Mouse (Mus musculus): ENCODE measurements at regions not wholly inside any gene's neighbourhood (a gene's known extent, or its start where the extent isn't known, plus 50 kb on each side); places are given as distances from the start of the nearest gene placed in this dataset.

DNA sequence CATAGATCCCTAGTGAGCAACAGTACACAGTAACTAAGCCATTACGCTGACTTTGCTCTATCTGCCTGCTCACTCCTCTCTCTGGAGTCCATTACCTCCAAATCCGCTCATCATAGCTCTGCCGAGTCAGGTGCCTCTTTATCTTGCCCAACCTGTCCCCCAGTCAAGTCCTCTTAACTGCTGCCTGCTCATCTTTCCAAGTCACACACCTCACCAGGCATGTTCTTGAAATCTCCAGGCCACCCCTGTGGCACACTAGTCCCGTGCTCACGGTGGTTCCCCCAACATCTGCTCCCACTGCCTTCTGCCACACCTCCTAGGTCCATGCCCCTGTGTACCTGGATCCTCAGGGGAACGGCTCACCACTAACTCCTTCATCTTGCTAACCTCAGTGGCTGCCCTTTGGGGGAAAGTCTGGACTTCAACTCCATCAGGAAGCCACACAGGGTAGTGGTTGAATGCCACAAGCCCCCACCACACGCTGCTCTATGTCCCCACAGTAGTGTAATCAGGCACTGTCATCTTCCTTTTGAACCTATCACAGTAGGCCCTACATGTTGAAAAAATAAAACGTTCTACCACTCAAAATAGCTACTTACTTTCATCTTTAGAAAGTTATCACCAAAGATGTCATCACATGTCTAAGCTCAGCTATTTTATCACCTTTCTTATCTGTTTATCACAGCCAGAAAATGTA is 126.3 kb upstream of the Klf14 start:
- DNase-seq: no peak

DNA sequence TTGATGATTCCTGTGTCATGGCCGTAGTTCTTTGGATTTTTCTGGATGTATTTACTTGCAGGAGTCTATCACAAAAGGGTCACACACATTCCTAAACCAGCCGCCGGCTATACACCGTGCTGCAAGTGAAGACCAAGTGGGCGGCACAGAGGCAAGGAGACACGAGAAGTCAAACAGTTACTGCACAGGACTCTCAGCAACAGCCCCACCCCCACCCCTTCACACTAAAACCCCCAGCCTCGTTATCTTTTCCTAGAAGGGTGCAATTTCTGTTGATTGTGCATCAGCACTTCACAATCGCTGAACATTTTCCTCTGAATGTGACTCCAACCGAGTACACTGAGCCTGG is 126.9 kb upstream of the Klf14 start:
- DNase-seq: no peak

DNA sequence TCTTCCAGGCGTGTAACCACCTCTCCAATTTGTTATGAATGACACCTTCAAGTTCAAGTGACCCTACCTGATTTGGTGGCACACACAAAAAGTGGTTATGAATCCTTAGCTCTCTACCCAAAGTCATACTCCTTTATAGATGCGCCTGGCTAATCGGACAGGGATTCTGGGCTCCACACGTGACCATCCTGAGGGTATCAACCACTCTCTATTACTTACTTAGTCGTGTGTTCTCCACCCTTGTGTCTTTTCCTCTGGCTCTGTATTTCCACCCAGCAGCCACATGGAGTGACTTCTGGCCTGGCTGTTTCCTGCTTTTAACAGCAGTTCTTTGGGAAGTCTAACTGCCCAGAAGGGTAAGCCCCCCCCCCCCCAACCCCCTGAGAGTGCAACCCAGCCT is 127.4 kb upstream of the Klf14 start:
- no peak for DNase-seq

DNA sequence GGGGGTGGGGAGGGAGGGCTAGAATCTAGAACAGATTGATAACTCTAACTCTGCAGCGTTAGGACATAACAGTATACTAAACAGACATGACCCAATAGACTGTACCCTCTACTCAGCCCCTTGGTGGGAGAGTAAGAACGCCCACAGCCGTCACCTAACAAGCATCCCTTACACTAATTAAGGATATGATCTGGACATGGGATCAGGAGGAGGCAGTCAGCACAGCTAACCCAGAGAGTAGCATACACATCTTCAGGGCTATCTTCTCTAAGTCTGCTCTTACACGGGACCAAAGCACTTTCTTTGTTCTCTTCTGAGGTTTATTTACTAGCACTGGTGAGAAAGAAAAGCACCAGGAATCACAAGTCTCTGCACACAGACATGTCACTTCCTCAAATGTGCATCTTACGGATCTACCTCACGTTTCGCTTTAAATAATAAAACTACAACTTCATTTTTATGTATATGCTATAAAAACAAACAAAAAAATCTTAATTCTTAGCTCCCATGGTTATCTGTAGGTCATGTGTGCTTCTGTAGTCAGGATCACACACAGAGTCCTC is 128.0 kb upstream of the Klf14 start:
- DNase-seq: no peak

DNA sequence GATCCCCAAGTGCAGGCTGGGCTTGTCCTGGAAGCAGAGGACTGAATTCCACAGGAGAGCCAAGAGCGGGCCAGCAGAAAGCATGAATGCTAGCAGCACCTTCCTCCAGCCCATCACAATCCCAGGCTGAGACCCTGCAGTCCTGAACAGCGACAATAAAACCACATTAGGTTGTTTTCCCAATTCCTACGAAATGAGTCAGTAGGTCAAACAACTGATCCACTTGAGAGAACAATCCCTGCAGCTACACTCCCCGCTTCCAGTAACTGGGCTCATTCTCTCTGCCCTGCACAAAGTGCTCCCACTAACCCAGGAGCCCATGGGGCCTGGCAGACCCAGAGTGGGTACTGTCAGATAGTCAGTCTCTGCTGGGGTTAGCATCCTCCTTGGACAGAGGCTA is 128.6 kb upstream of the Klf14 start:
- DNase-seq: no peak

DNA sequence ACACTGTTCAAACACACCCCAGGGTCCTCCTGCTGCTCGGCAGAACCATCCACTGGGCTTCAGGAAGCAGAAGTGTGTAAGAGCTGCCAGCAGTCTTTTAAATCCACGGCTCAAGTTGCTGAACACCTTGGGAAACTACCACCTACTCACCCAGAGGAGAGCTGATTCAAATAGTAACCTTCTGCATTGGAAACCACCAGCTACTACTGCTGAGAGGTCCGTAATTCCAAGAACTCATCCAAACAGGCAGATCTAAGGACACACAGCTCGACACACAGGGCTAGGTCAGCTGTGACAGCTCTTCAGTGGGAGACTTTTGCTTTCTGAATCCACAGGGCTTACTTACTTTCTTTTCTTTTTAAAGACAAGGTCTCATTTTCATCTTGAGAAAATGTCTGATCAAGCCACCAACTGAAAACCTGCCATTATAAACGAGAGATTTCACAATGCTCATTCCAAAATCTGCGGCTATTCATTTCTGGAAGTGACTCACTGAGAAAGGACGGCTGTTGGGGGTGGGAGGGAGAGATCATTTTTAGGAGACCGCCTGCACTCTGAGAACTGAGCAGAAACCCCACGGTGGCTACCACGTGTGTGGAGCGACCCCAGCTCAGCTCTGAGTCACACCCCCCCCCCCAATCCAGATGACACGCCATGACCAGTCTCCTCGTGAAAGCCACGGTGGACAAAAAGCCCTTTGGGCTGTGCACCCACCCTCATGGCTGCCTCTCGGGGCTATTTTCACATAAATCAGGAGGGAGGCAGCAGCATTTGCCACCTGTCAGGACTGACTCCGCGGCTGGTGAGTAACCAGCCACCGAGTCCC is 129.5 kb upstream of the Klf14 start:
- no peak for DNase-seq

DNA sequence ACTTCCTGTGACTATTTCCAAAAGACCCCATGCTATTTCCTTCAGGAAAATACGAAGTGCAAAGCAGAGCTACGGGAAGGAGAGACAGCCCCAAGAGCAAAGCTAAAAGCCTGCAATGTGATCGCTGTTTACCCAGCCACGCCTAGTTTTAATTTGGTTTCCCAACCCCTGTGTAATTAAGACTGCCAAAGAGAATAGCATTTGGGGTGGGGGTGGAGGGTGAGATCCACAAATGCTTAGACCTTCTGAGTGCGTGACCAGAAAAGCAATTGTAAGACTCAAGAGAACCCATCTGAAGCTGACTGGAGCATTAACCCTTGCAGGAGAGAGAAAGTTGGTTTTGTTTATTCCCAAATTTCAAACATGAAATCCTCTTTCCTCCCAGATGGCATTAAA is 130.1 kb upstream of the Klf14 start:
- no peak for DNase-seq

DNA sequence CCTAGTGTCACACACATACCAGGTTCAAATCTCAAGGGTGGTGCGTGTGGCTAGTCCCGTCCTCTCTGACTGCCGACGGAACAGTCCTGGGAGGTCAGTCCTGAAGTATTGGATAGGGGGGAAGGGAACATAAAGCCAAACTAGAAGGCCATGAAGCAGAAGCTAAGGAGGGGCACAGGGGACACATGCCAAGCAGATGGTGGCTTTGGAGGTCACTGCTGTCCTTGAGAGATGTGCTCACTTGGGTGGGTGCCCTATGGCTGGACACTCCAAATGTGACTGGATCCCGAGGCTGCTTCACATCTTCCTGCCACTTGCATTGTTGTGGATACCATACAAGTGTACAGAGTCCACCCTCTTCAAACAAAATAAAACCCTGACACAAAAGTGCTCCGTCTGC is 131.4 kb upstream of the Klf14 start:
- no peak for DNase-seq

DNA sequence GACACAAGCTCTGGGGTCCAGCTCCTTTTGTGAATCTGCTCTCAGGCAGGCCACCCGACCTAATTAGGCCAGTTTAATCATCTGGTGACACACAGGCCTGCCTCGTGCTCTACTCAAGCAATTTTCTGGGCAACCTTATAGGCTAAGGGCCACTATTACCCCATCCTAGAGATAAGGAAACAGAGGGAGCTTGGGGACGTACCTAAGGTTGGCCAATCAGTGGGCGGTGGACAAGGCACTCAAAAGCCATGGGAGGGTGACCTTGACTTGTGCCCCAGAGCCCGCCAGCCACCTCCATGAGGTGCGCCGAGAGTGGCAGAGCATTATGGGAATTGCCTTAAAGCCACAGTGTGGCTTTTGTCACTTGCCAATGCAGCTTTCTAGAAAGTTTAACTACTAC is 131.9 kb upstream of the Klf14 start:
- DNase-seq: no peak

DNA sequence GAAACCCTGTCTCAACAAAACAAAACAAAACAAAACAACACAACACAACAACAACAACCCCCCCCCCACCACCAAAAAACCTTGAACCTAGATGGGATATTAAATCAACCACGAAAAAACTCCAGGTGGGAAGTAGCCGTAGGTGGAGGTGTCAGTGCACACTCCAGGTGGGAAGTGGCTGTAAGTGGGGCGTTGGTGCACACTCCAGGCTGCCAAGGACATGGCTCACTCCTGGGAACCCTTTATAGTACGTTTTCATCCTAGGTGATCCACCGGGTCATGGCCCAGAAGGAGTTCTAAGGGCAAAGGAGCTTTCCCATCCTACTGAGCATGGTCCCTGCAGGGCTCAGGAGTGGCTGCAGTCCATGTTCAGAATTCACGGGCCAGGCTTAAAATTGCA is 133.4 kb upstream of the Klf14 start:
- no peak for DNase-seq

DNA sequence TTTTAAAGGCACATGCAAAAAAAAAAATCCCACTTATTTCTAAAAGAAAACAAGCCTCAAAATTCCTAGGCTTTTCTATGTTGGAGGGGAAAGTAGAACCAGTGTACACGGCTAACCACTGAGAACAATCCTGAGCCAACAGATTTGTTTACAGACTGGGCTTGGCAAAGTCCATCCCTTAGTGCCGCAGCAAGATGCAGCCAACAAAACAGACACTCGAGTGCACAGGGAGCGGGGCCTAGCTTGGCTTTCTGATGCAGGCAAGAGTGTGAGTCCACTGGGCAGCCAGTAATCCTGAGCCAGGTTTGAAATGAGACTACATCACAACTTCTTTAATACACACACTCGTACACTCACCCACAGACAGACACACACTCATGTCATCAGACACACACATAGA is 133.9 kb upstream of the Klf14 start:
- DNase-seq: no peak

DNA sequence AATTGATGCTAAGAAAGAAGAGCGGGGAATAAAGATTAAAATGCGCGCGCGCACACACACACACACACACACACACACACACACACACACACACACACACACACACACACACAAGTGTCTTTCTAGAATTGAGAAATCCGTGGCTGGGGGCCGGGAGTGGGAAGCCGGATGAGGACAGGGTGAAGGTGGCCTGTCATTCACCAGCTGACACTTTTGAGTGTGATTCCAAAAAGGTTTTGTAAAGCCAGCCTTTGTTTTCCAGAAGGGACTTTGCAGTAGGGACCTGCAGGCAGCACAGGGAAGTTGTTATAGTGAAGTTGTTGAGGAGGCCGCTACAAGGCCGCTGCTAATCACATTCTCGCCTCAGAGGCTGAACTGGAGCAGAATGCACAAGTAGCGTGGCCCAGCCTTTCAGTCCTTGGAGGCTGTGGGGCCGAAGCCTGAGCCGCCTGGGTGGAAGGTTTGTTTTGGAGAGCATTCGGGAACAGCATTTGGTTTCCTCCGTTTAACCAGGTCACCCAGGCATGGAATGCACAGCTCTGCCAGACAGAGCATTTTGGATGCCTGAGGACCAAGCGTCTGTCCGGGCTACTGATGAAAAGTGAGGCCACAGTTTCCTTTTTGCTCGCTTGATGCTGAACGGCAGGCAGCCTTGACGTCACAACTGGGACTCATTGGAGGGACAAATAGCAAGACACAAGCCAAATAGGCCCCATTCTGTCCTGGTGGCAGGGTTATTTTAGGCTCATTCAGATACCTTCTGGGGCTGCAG is 137.3 kb upstream of the Klf14 start:
- no peak for DNase-seq

DNA sequence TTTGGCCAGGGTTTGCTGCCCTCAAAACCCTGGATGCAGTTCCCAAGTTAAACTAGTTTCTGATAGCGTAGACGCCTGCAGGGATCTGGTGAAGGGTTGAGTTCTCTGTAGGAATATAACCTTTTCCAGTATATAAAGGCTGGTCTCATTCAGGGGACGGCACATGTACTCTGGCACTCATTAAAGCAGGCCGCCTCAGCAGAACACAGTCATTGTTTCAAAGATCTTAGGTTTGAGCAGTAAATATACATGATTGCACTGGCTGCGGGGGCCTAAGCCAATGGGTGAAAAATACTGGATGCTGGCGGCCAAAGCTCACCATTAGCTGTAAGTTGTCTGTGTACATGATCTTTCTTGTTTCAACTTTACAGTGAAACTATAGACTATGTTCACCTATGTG is 137.9 kb upstream of the Klf14 start:
- DNase-seq: no peak

DNA sequence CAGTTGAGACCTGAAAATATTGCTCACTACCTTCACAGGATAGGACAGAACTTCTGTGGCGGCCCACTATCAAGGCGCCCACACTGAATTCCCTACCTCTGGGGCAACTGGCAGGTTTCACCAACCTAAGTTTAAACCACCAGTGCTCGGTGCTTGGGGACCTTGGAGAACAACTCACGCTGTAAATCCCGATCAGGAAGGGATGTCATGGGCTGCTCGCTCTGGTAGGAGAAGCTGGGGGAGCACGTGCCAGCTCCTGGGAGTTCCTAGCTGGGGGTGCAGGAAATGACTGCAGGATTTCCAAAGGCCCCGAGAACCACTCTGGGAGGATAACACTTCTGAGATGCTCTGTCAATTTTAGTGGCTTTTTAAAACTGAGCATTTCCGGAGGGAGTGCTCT is 138.4 kb upstream of the Klf14 start:
- no peak for DNase-seq

DNA sequence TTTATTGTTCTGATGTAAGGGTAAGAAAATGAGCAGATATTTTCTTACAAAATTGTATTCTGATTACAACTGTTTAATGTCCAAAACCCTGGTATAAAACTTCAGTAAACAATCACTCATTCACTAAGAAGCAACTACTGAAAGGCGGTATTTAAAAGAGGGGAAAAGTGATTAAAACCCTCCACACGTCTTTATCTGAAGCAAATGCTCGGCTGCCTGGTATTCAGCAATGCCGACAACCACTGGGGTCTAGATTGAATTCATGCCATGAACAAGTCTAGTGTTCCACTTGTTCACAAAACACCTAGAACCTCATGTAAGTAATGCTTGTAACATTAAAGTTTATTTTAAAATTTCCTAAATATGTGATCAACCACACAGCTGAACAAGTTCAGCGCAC is 139.2 kb upstream of the Klf14 start:
- no peak for DNase-seq

DNA sequence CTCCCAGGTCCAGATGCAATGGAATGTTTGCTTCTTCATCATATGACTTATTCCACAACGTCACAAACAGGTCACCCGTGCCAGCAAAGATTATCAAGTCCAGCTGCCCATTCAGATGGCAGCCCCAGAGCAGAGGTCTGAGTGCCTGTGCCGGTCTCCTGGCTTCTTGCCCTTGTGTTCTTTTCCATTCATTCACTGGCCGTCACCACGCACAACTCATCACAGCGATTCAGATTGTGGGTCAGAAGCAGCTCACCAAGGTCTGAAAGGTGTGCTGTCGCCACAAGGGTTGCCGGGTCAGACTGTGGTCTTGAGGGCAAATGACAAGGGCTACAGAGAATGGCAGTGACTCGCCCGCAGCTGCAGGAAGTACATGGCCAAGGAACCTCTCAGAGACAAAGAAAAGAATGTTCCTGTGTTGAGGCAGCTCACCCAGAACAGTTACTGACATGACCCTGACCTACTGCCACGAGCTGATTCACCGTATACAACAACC is 141.3 kb upstream of the Klf14 start:
- peak; percentile 56 for DNase-seq

DNA sequence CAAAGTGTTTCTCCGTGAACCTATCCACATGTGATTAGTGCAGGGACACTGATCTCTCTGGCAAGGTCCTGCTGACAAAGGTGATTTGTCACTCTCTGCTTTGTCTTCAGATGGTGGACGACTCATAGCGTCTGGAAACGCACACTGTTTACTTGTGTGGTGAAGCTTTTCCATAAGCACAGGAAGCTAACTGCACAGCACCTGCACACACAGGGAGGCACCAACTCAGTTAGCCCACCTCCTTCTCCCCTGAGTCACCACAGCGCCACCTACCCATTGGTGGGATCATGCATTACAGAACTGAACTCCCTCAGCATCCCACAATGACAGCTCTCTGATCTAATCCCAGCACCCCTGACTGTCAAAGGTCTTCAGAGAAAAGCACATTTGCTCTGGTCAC is 141.9 kb upstream of the Klf14 start:
- no peak for DNase-seq

DNA sequence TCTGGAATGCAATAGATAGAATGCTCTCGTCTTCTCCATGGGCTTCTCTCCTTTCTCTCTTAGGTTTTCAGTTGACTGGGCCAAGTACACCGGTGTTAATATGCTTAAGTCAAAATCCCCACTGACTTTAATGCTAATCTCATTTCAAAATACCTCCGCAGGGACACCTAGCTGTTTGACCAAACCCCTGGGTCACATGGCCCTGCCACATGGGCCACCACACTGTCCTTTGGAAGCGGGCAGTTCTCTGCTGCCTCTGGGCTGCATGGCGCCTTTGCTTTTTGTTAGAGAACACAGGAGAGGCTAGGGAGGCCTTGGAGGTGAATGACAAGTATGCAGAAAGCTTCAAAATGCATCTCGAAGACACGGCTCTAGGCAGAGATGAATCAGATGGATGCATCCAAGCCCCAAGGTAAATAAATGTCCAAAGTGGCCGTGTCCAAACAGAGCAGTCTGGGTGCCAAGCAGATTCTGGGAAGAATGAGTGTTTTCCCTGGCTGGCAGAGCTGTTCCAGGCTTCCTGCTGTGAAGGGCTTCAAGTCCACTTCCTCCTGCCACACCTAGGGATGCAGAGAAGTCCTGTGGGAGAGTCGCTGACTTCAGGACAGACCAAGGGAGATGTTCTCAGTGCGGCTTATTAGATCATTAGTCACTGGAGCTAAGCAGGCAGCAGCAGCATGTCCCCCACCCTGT is 147.4 kb upstream of the Klf14 start:
- no peak for DNase-seq

DNA sequence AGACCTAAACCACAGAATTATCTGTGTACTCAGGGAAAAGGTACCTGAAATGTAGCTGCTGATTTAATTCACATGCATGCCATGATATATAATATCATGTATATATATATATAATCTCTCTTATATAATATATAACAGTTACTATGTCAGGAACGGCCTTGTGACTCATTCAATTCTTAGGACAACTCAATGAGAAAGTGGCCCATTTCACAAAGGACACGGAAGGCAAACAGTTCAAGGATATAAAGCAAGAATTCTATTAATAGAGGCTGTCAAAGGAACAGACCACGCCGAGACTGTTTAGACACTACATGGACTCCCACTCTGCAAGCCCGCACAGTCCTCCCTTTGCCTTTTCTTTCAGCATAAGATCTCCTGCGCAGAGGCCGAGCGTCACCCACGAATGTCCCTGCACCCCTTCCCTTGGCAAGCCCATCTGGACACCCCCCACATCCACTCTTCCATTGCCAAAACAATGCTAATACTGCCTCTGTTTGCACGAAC is 148.0 kb upstream of the Klf14 start:
- DNase-seq: no peak

DNA sequence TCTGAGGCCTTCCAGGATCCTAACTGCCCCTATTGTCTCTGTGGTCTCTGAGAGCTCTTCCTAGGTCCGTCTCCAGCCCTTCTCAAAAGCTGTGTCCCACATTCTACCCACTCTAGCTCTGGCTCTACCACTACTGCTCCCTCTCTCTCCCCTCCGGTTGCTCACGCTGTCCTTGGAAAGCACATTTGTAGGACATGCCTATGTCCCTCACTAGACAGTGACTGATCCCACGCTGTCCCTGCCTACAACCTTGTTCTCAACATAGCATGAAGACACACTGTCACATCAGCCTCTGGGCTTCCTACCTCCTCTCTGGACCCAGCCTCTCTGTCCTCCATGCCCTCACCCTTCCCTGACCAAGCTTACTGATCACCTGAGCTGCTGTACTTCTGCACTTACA is 148.5 kb upstream of the Klf14 start:
- DNase-seq: no peak

DNA sequence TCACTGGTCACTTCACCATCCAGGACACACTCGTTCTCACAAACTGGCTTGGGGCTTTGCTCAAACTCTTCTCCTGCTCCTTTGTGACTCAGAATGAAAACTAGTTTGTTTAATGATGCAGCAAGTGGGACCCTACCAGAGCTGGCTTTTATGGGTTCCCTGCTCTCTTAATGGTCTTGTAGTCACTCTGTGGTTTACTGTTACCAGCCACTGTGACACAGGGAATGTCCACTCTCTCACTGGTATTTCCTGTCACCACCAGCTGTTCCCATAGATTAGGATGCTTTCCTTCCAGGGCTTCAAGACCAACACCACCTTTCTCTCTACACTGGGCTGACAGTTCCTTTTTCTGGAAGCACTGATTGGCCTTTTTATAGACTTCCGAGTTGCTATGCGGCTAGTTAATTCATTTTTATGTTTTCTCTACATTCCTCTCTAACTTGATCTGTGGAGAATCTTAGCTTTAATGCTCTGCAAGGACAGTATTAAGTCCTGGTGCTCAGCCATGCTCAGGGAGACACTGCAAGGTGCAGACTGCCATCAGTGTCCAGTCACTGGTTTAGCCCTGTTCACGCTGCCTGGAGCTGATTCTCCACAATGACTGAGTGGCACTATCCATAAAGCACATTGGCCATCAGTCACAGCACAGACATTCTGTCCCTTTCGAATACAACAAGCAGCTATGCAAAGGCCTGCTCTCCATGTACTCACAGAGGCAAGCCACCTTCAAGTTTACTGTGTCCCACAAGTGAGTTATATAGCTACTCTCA is 149.2 kb upstream of the Klf14 start:
- no peak for DNase-seq

DNA sequence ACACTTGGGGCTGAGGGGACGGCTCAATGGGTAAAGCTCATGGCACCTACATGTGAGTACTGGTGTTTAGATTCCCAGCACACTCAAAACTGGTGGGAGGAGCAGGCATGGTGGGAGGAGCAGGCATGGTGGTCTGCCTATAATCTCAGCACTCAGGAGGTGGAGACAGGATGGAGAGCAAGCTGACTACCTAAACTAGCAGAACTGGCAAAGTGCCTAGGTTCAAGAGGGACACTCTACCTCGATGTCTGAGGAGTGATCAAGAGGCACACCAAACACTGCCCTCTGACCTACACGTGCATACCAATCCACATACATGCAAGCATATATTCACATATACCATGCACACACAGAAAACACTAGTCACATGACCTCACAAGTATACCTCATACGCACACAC is 150.7 kb upstream of the Klf14 start:
- no peak for DNase-seq
